Mouse (Mus musculus) intestine, embryonic 14.5 days (tissue): Measurements from ENCODE around the gene Gm49340. TPM values are rescaled to one million over a fixed set of nuclear protein-coding genes. Genes with fewer than 3 reads are reported as not detected.

ENCODE experiments used
- ATAC-seq: fragments of 200-750 bp; cut with Nextera tagmentation; replicated peaks from 2 replicates; pipeline ENCODE4 v1.8.0; 2017; ENCODE audit warnings: low read depth, moderate number of reproducible peaks, moderate TSS enrichment, moderate library complexity; ENCODE audit not compliant: low FRiP score, low TSS enrichment
- DNase-seq: peaks from one replicate; pipeline ENCODE4 v3.0.0-alpha.2; 2018; ENCODE audit warnings: low spot score
- H3K27ac ChIP-seq: fragments of 300-500 bp; sonication (generic); 2 replicates; pipeline ENCODE4 v1.5.1; 2014; ENCODE audit warnings: low read depth, mild to moderate bottlenecking, control low read depth
- H3K27me3 ChIP-seq: fragments of 300-500 bp; sonication (generic); replicated peaks from 2 replicates; pipeline ENCODE4 v1.6.1; 2014; ENCODE audit warnings: low read length, control low read depth; ENCODE audit not compliant: control insufficient read depth, insufficient read depth
- H3K36me3 ChIP-seq: fragments of 300-500 bp; sonication (generic); 2 replicates; pipeline ENCODE4 v1.6.1; 2014; ENCODE audit warnings: low read length, control low read depth; ENCODE audit not compliant: control insufficient read depth, insufficient read depth
- H3K4me1 ChIP-seq: fragments of 300-500 bp; sonication (generic); replicated peaks from 2 replicates; pipeline ENCODE4 v1.6.1; 2014; ENCODE audit warnings: low read length, control low read depth, mixed read lengths; ENCODE audit not compliant: control insufficient read depth, insufficient read depth
- H3K4me2 ChIP-seq: fragments of 300-500 bp; sonication (generic); 2 replicates; pipeline ENCODE4 v1.6.1; 2014; ENCODE audit warnings: low read length
- H3K4me3 ChIP-seq: fragments of 300-500 bp; sonication (generic); 2 replicates; pipeline ENCODE4 v1.5.1; 2014; ENCODE audit warnings: low read depth, low read length, control low read depth, mixed read lengths
- H3K9ac ChIP-seq: fragments of 300-500 bp; sonication (generic); 2 replicates; pipeline ENCODE4 v1.6.1; 2014; ENCODE audit warnings: mild to moderate bottlenecking, low read length
- H3K9me3 ChIP-seq: fragments of 300-500 bp; sonication (generic); 2 replicates; pipeline ENCODE4 v1.6.1; 2016; ENCODE audit warnings: low read length, control low read depth; ENCODE audit not compliant: control insufficient read depth
- WGBS: fragments of 180-500 bp; shearing (Covaris S2); extraction: QIAGEN DNeasy Blood & Tissue Kit; methylation state at CpG from one replicate; pipeline ENCODE4 v1.1.7; 2014; 5-methylcytosine and 5-hydroxymethylcytosine counted together
- polyA plus RNA-seq: library from polyadenylated mRNA; unstranded; fragments of >200 nt; fragmentation: Nextera tagmentation; extraction: Ambion mirVana; gene quantifications from 2 replicates; pipeline ENCODE4 v1.2.1, GENCODE M21; 2014

Gm49340 gene
- not detected in 2 replicates for polyA plus RNA-seq

DNA sequence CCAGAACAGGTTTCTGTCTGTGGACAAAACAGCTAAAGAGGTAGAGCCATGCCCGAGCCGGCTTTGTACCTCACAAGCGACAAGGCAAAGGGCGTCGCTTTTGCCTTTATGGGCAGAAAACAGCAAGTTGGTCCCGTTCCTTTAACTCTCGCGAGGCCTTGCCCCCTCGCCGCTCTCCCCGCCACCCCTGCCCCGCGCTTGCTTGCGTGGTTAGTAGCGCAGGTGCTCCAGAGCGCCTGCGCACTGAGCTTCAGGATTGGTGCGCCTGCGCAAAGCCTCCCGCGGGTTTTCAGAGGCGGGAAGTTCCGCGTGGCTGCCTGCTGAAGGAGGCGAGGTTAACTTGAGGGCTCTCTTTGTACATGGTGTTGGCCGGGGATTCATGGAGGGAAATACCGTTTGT lies at the start of gene Gm49340, which contains the start of the genes Aspa and Spata22:
Gm49340 (plus strand) TSS at position 300 of the 400 bp plus-strand sequence.
Aspa (minus strand) TSS at position 155 of the 400 bp plus-strand sequence.
Spata22 (plus strand) TSS at position 300 of the 400 bp plus-strand sequence.
- no peak within 1 kb of the TSS for H3K4me3 ChIP-seq
- H3K9me3 ChIP-seq = no peaks in the 10 kb centered on the region
- WGBS = 79% methylated on average over 27 of the region's 27 CpGs
- H3K9ac ChIP-seq = no peak within 1 kb of the TSS
- 0 out of 2 replicates have a peak, but pooled peaks cover 2% of the 10 kb centered on the region for H3K4me1 ChIP-seq
- no peak within 1 kb of the TSS for H3K4me2 ChIP-seq
- H3K36me3 ChIP-seq = no peaks in the 10 kb centered on the region
- H3K27ac ChIP-seq = no peak within 1 kb of the TSS
- H3K27me3 ChIP-seq = no peaks in the 10 kb centered on the region
- no peak for ATAC-seq
- DNase-seq = no peak

- no peak for DNase-seq
- Histone ChIP-seq H3K27ac (no peak overlapping the region), H3K27me3 (no peaks in the 10 kb centered on the region), H3K36me3 (no peaks in the 10 kb centered on the region), H3K4me2 (no peak overlapping the region), H3K9ac (no peak overlapping the region), H3K9me3 (no peaks in the 10 kb centered on the region), H3K4me3 (no peak overlapping the region), H3K4me1 (peaks cover 14% of the 10 kb centered on the region)
- ATAC-seq = no peak
- 23% methylated on average over 5 of the region's 5 CpGs for WGBS
These were observed 48.8 kb upstream of the Gm49340 start for GRCm38 (mm10) chr11:73280710-73281109.

GRCm38 (mm10) chr11:73281528-73282027 lies 48.0 kb upstream of the Gm49340 start:
- no peaks in the 10 kb centered on the region for H3K27me3 ChIP-seq
- H3K4me3 ChIP-seq = peak overlapping the region; percentile 25
- H3K27ac ChIP-seq = no peak overlapping the region
- DNase-seq (peak; percentile 80), ATAC-seq (peak; percentile 89)
- peak overlapping the region; percentile 54 for H3K4me2 ChIP-seq
- 0 out of 2 replicates have a peak overlapping the region, but pooled peaks have one; percentile 7 for H3K9ac ChIP-seq
- no peaks in the 10 kb centered on the region for H3K9me3 ChIP-seq
- H3K4me1 ChIP-seq = peaks cover 14% of the 10 kb centered on the region
- 3% methylated on average over 16 of the region's 16 CpGs for WGBS
- no peaks in the 10 kb centered on the region for H3K36me3 ChIP-seq

DNA sequence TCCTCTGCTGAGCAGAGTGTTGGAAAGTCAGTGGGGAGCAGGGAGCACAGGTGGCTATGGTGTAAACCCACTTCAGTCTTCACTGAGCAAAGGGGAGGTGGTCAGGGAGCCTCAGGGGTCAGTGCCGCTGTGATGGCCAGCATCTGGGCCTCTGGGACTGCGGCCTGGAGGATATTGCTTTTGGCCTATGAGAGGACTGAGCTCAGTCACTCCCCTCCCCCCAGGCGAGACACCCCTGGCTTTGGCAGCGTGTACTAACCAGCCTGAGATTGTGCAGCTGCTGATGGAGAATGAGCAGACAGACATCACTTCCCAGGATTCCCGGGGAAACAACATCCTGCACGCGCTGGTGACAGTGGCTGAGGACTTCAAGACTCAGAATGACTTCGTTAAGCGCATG lies 46.2 kb upstream of the Gm49340 start:
- Histone ChIP-seq H3K27me3 (no peaks in the 10 kb centered on the region), H3K27ac (no peak overlapping the region), H3K4me2 (no peak overlapping the region), H3K4me3 (no peak overlapping the region), H3K36me3 (no peaks in the 10 kb centered on the region), H3K9ac (no peak overlapping the region), H3K4me1 (peaks cover 14% of the 10 kb centered on the region), H3K9me3 (no peaks in the 10 kb centered on the region)
- WGBS = 40% methylated on average over 9 of the region's 9 CpGs
- no peak for ATAC-seq
- DNase-seq = peak; percentile 63

DNA sequence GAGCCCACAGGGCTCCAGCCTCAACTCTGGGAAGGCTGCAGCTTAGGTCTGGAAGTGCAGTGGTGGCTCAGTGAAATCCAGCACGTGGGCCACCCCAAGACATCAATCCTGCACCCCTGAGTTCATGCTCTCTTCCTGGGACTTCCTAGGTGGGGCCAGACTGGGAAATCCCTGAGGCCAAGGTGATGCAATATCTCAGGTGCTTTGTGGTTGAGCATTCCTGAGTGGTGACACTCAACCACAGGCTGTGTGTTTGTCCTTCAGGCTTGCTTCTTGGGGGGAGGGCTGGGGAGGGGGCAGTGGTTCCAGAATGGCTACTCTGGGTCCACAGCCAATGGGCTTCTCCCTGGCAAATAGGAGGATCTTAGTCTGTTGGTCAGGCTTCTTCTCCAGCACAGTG lies 45.6 kb upstream of the Gm49340 start:
- Histone ChIP-seq H3K27me3 (no peaks in the 10 kb centered on the region), H3K4me1 (peaks cover 14% of the 10 kb centered on the region), H3K9ac (no peak overlapping the region), H3K27ac (no peak overlapping the region), H3K4me2 (no peak overlapping the region), H3K4me3 (no peak overlapping the region), H3K9me3 (no peaks in the 10 kb centered on the region), H3K36me3 (no peaks in the 10 kb centered on the region)
- ATAC-seq (no peak), DNase-seq (no peak)
- 45% methylated on average over 1 of the region's 1 CpGs for WGBS

DNA sequence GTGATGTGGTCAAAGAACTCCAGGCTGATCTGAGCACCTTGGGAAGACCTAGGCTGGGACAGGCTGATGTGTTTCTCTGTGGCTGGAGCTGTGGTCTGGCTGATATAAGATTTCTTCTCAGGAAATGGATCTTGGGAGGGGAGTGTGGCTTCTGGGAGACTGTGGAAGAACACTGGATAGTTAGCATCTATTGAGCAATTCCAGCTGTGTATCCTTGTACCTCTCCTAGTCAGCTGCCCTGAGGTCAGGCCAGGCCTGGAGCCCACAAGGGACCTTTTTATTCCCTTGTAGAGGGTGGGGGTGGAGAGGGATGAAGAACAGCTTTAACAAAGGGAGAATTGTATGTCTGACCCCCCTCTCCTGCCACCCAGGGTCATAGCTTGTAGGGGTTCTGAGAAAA lies 45.2 kb upstream of the Gm49340 start:
- H3K4me3 ChIP-seq = no peak overlapping the region
- no peak for DNase-seq
- H3K9me3 ChIP-seq = no peaks in the 10 kb centered on the region
- H3K4me1 ChIP-seq = peaks cover 14% of the 10 kb centered on the region
- H3K27me3 ChIP-seq = no peaks in the 10 kb centered on the region
- no peak overlapping the region for H3K9ac ChIP-seq
- no peak overlapping the region for H3K27ac ChIP-seq
- H3K36me3 ChIP-seq = no peaks in the 10 kb centered on the region
- ATAC-seq = no peak
- no peak overlapping the region for H3K4me2 ChIP-seq

- ATAC-seq (no peak), DNase-seq (no peak)
- Histone ChIP-seq H3K36me3 (no peaks in the 10 kb centered on the region), H3K4me1 (no peaks in the 10 kb centered on the region), H3K9ac (no peak overlapping the region), H3K27ac (no peak overlapping the region), H3K4me3 (no peak overlapping the region), H3K27me3 (no peaks in the 10 kb centered on the region), H3K4me2 (no peak overlapping the region), H3K9me3 (no peaks in the 10 kb centered on the region)
- 90% methylated on average over 1 of the region's 1 CpGs for WGBS
These were observed 39.9 kb upstream of the Gm49340 start for GRCm38 (mm10) chr11:73289621-73290020.

DNA sequence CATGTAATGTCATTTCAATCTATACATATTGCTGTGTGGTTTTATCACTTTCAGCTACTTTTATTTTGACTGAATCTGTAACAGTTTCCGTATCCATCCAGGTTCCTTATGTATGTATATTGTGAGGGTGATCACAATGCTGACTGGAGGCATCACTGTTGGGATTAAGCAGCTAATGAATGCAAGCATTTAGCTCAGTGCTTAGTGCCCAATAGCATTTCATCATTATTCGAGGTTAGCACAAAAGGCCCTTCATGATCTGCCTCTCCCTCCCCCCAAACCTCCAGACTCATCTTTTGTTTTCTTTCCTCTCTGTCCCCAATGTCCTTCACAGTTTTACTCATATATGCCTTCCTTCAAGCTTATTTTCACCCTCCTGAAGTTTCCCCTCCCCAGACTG lies 26.4 kb upstream of the Gm49340 start:
- no peaks in the 10 kb centered on the region for H3K9me3 ChIP-seq
- no peak overlapping the region for H3K4me2 ChIP-seq
- no peaks in the 10 kb centered on the region for H3K27me3 ChIP-seq
- no peak overlapping the region for H3K4me3 ChIP-seq
- H3K4me1 ChIP-seq = no peaks in the 10 kb centered on the region
- H3K36me3 ChIP-seq = no peaks in the 10 kb centered on the region
- no peak overlapping the region for H3K27ac ChIP-seq
- H3K9ac ChIP-seq = no peak overlapping the region
- 52% methylated on average over 2 of the region's 2 CpGs for WGBS
- DNase-seq = no peak
- ATAC-seq = no peak

DNA sequence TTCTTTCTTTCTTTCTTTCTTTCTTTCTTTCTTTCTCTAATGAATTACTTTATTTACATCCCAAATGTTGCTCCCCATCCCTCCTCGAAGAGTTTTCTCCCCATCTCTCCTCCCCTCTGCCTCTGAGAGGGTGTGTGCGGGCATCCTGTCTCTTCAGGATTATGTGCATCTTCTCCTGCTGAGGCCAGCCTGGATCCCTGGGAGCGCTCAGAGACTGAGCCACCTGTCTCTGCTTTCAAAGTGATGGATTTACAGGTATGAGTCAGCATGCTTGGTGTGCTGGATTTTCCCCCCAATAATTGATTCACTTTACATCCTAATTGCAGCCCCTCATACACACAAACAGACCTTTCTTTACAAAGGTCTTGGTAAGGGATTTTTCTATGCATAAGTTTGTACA lies 13.6 kb upstream of the Gm49340 start:
- Histone ChIP-seq H3K27ac (no peak overlapping the region), H3K36me3 (no peaks in the 10 kb centered on the region), H3K4me2 (no peak overlapping the region), H3K4me1 (no peaks in the 10 kb centered on the region), H3K27me3 (no peaks in the 10 kb centered on the region), H3K4me3 (no peak overlapping the region), H3K9ac (no peak overlapping the region), H3K9me3 (no peaks in the 10 kb centered on the region)
- WGBS = 47% methylated on average over 3 of the region's 3 CpGs
- DNase-seq (no peak), ATAC-seq (no peak)
